Mouse (Mus musculus): ENCODE measurements around the gene Snx17.

Gene Snx17

GRCm38 (mm10) chr5:31226641-31227040 is 33.6 kb downstream of the Snx17 start:
- DNase-seq (ENCODE audit: low spot score in 2 of 2): no peak

GRCm38 (mm10) chr5:31240637-31241521 is 47.9 kb downstream of the Snx17 start, which contains the start of the genes Nrbp1 and Gm9970:
Gene Nrbp1 (plus strand): TSS chr5:31240864.
Gene Gm9970 (minus strand): TSS chr5:31241232.
- peak; percentile 93 for DNase-seq (ENCODE audit: low spot score in 2 of 2)

GRCm38 (mm10) chr5:31241522-31242034 is 48.6 kb downstream of the Snx17 start:
- no peak for DNase-seq (ENCODE audit: low spot score in 2 of 2)

GRCm38 (mm10) chr5:31242191-31242590 is 49.2 kb downstream of the Snx17 start:
- DNase-seq (ENCODE audit: low spot score in 2 of 2): no peak
